Mouse (Mus musculus) MEL (cell line): ENCODE measurements around the gene Gpr61.
A peak's percentile ranks its signal among the peaks of the same experiment; 100 is the strongest.

Source experiments
- CTCF ChIP-seq, 3 experiments: IDR thresholded peaks in 2 of 3; conservative IDR thresholded peaks in 1 of 3; 2 replicates each; pipeline ENCODE4 v1.5.1; 2011 to 2012; ENCODE audit warnings: low read length in 3 of 3, low read depth in 2 of 3, mild to moderate bottlenecking in 2 of 3, improper control_type of control experiment in 1 of 3, inconsistent platforms in 1 of 3, mixed read lengths in 1 of 3, moderate library complexity in 1 of 3; ENCODE audit not compliant: control insufficient read depth in 1 of 3, insufficient read depth in 1 of 3, poor library complexity in 1 of 3, severe bottlenecking in 1 of 3
- HCFC1 ChIP-seq: IDR thresholded peaks from 2 replicates; pipeline ENCODE4 v1.6.1; 2012; ENCODE audit warnings: low read depth, mild to moderate bottlenecking, inconsistent platforms, low read length, improper control_type of control experiment, moderate library complexity
- MAX ChIP-seq: IDR thresholded peaks from 2 replicates; pipeline ENCODE4 v1.6.1; 2011; ENCODE audit warnings: low read length, improper control_type of control experiment

GRCm38 (mm10) chr3:108178756-108179715, 24.4 kb upstream of the Gpr61 start:
- no peak for TF ChIP-seq HCFC1
- TF ChIP-seq CTCF (IDR thresholded peaks at IDR 0.05 in 2 of 3, conservative IDR thresholded peaks at IDR 0.05 in 1 of 3; ENCODE audit: control insufficient read depth in 1 of 3, insufficient read depth in 1 of 3, low read depth in 2 of 3, low read length in 3 of 3, poor library complexity in 1 of 3, severe bottlenecking in 1 of 3) = peak; percentile 17 to 24 (median 21); a peak in 3 of 6 replicates
- no peak for TF ChIP-seq MAX
